Mouse (Mus musculus) Patski (cell line): ENCODE measurements around the gene Mlst8. TPM values are rescaled to one million over a fixed set of nuclear protein-coding genes. Genes with fewer than 3 reads are reported as not detected.
A peak's percentile ranks its signal among the peaks of the same experiment; 100 is the strongest.
"Not testable (repeated sequence)": the region's sequence is repeated elsewhere in the genome, so short reads cannot be mapped to it uniquely, and the experiment has no call there.

Experiments
- ATAC-seq: fragments of 100-300 bp; one replicate; pipeline ENCODE4 v1.8.0; 2021
- CTCF ChIA-PET: fragments of 350-600 bp; sonication (Branson Sonifier 250); formaldehyde crosslinking; loops from one replicate; lab custom pipeline; 2022; ENCODE audit warnings: inconsistent platforms; lab: Charles Lee
- POLR2A ChIA-PET: fragments of 350-600 bp; sonication (Branson Sonifier 250); formaldehyde crosslinking; loops from one replicate; lab custom pipeline; 2022; ENCODE audit warnings: antibody characterized with exemption, inconsistent platforms; lab: Charles Lee
- DNase-seq: peaks from one replicate; pipeline ENCODE4 v3.0.0-alpha.2; 2011; ENCODE audit warnings: low read depth, low spot score
- H3K27me3 ChIP-seq: fragments of 371-371 bp; one replicate; pipeline ENCODE4 v1.5.1; 2021
- CTCF ChIP-seq: fragments of 100-300 bp; IDR thresholded peaks from one replicate; pipeline ENCODE4 v1.5.1; 2021
- in situ Hi-C: fragments of 300-500 bp; cut with MboI; formaldehyde crosslinking; loops from 3 replicates; pipeline ENCODE4 v1.11.1; 2018; ENCODE audit warnings: low pct_unique_long_range_greater_than_20kb, mixed read lengths
- polyA plus RNA-seq: library from polyadenylated mRNA; unstranded; gene quantifications from one replicate; pipeline ENCODE4 v1.2.3, GENCODE M21; 2021

The Mlst8 gene
- polyA plus RNA-seq, 1 experiment from 2014 or later: 23.1 TPM

DNA sequence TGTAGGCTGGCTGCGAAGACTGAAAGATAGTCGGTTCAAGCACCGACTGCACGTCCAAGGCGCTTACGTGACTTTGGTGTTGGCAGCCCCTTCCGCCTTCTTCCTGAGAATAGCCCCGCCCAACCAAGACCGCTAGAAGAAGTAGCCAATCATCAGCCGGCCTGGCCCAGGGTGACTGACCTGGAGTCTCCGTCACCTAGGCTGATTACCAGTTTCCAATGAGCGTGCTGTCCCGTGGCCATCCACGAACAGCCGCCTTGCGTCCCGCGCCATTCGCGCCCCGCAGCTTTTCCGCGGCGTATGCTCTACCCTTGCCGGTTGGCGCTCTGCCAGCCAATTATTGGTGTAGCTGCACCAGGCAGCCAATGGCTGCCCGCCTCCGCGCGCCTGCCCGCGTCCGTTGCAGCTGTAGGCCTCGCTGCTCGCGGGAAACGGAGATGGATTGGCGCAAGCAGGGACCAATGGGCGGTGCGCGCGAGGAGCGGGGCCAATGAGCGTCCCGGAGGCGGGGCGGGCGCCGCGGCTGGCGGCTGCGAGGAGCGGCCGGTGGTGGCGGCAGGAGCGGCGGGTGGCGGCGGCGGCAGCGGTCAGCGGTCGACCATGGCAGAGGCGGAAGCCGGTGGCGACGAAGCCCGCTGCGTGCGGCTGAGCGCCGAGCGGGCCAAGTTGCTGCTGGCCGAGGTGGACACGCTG lies 8.8 kb downstream of the Mlst8 start, which contains the start of the genes E4f1 and Pgp:
E4f1 (minus strand) TSS at position 404 of the 693 bp plus-strand sequence.
Pgp (plus strand) TSS at position 483 of the 693 bp plus-strand sequence.
- peak; percentile 91 for ATAC-seq
- ChIA-PET POLR2A (interaction anchor here (2.4 kb wide), 1 partner anchor 16 kb away, joined by 12 read pairs; no protein-coding TSS in a partner anchor), CTCF (interaction anchor here (1.0 kb wide), 1 partner anchor 8 kb away, joined by 3 read pairs; no protein-coding TSS in a partner anchor)
- in situ Hi-C loops: loop anchor here (10.0 kb wide), 1 partner anchor 185 kb away; the partner anchor contains the start of genes Npw and Slc9a3r2
- TF ChIP-seq CTCF: no peak
- H3K27me3 ChIP-seq: no peaks in the 10 kb centered on the region
- peak; percentile 83 for DNase-seq

DNA sequence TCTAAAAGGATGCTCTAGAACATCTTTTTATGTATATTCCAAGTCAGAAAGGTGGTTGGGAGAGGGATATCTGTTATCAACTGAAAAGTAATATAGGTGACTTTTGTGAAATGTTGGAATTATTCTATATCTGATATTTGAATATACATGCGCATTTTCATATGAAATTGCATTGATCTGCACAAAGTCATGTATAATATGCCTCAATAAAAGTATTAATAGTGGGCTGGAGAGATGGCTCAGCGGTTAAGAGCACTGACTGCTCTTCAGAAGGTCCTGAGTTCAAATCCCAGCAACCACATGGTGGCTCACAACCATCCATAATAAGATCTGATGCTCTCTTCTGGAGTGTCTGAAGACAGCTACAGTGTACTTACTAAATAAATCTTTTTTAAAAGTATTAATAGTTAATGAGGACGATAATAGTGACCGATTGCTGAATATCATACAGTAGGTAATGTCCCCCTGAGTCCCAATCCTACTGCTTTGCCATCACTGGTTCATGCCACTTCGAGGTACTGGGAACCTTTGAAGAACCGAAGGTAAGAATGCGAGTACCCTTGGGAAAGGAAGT lies 9.5 kb downstream of the Mlst8 start:
- ChIA-PET CTCF (interaction anchor here (1.0 kb wide), 1 partner anchor 9 kb away, joined by 3 read pairs; no protein-coding TSS in a partner anchor), POLR2A (no interaction called here)
- no peak for DNase-seq
- ATAC-seq: no peak
- TF ChIP-seq CTCF: no peak
- in situ Hi-C loops: loop anchor here (10.0 kb wide), 1 partner anchor 185 kb away; the partner anchor contains the start of genes Npw and Slc9a3r2
- H3K27me3 ChIP-seq: no peaks in the 10 kb centered on the region

- TF ChIP-seq CTCF: no peak
- ATAC-seq: no peak
- in situ Hi-C loops: loop anchor here (10.0 kb wide), 1 partner anchor 186 kb away; the partner anchor contains the start of genes Npw and Slc9a3r2
- H3K27me3 ChIP-seq: no peaks in the 10 kb centered on the region
- ChIA-PET POLR2A (no interaction called here), CTCF (no interaction called here)
- no peak for DNase-seq
These were observed 10.1 kb downstream of the Mlst8 start for GRCm38 (mm10) chr17:24468636-24469246.

DNA sequence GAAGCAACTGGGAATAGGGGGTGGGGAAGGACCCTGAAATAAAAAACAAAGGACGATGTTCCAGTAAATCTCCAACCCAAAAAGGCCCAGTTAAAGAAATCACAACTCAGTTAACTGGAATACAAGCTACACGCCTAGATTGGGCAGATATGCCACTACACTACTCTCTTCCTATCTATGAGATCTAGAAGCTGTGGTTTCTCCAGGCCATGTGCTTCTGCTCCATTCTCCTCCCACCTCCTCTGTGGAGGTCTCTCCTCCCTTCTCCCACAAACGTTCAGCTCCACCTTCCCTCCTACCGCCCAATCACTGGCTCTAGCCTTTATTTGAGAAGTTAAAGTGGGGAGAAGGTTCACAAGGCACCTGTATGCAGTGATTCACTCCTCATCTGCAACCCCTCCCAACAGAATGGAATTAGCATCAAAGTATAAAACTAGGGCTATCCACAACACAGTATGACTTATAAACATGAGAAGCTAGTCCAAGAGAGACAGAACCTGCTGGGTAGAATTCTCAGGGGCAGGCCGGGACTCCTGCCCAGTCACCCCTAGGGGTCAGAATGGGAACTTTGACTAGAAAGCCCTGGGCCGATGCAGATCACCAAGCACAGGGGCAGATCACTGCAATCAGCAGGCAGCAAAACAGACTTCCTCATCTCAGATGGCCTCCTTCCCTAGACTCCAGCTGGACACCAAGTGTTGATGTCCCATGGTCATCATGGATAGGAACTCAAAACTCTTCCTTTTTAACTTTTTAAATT lies 15.3 kb downstream of the Mlst8 start:
- DNase-seq (no peak), ATAC-seq (no peak)
- in situ Hi-C loops: loop anchor here (10.0 kb wide), 1 partner anchor 191 kb away; the partner anchor contains the start of genes Npw and Slc9a3r2
- TF ChIP-seq CTCF: no peak
- ChIA-PET CTCF (interaction anchor here (0.7 to 1.7 kb wide), 4 partner anchors 13 to 75 kb away, joined by 3 to 7 read pairs (median 5); partner anchors contain the start of gene Mlst8), POLR2A (interaction anchor here (0.6 kb wide), 1 partner anchor 69 kb away, joined by 3 read pairs; no protein-coding TSS in a partner anchor)
- no peaks in the 10 kb centered on the region for H3K27me3 ChIP-seq

DNA sequence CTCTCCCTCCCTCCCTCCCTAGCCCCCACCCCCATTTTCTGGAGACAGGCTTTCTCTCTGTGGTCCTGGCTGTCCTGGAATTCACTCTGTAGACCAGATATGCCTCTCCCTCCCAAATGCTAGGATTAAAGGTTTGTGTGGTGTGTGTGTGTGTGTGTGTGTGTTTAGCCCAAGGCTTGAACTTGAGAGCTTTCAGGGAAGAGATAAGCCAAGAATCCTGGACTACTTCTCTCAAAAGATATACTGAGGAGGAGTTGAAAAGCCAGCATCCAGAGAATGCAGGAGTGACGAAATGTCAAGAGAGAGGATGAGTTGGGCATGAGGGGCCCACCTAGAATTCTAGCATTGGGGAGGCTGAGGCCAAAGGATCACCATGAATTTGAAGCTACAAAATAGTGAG lies 15.9 kb downstream of the Mlst8 start:
- DNase-seq (no peak), ATAC-seq (no peak)
- in situ Hi-C loops: loop anchor here (10.0 kb wide), 1 partner anchor 192 kb away; the partner anchor contains the start of genes Npw and Slc9a3r2
- CTCF ChIA-PET: interaction anchor here (1.4 to 1.7 kb wide), 3 partner anchors 13 to 76 kb away, joined by 3 to 7 read pairs (median 7); partner anchors contain the start of gene Mlst8
- no peaks in the 10 kb centered on the region for H3K27me3 ChIP-seq
- POLR2A ChIA-PET: interaction anchor here (0.6 kb wide), 1 partner anchor 70 kb away, joined by 3 read pairs; no protein-coding TSS in a partner anchor
- no peak for TF ChIP-seq CTCF

- no peak for ATAC-seq
- no peak for DNase-seq
- ChIA-PET POLR2A (no interaction called here), CTCF (interaction anchor here (0.6 to 1.3 kb wide), 4 partner anchors 18 to 1328 kb away, joined by 3 to 7 read pairs (median 3); no protein-coding TSS in a partner anchor)
- H3K27me3 ChIP-seq: no peaks in the 10 kb centered on the region
- TF ChIP-seq CTCF: no peak
- in situ Hi-C loops: loop anchor here (10.0 kb wide), 1 partner anchor 193 kb away; the partner anchor contains the start of genes Npw and Slc9a3r2
These were observed 17.3 kb downstream of the Mlst8 start for GRCm38 (mm10) chr17:24461580-24461979.

DNA sequence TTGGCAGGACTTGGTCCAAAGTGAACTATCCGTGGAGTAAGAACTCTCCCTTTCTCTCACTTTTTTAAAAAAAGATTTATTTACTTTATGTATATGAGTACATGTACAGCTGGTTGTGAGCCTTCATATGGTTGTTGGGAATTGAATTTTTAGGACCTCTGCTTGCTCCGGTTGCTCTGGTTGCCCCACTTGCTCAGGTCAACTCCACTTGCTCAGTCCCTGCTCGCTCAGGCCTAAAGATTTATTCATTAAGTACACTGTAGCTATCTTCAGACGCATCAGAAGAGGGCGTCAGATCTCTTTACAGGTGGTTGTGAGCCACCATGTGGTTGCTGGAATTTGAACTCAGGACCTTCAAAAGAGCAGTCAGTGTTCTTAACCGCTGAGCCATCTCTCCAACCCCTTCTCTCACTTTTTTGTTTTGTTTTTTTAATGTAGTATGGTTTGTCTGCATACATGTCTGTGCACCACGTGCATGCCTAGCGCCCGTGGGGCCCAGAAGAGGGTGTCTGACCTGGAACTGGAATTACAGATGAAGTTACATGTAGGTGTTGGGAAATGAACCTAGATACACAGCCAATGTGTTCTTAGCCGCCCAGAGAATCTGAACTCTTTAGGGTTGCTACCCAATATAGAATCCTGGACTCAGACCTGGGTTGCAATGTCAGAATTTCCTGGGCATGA lies 23.2 kb downstream of the Mlst8 start:
- H3K27me3 ChIP-seq, DNase-seq, CTCF ChIA-PET, in situ Hi-C loops, ATAC-seq: not testable (repeated sequence)
- POLR2A ChIA-PET: interaction anchor here (1.3 to 3.6 kb wide), 2 partner anchors 16 to 24 kb away, joined by 3 to 12 read pairs; partner anchors contain the start of genes E4f1 and Pgp

- peak; percentile 89 for DNase-seq
- in situ Hi-C loops: no loop called here
- CTCF ChIA-PET: interaction anchor here (1.8 kb wide), 1 partner anchor 18 kb away, joined by 5 read pairs; no protein-coding TSS in a partner anchor
These were observed 23.9 kb downstream of the Mlst8 start for GRCm38 (mm10) chr17:24454756-24455522.

More at GRCm38 (mm10) chr17:24454756-24455522, 23.9 kb downstream of the Mlst8 start:
- POLR2A ChIA-PET: interaction anchor here (1.2 to 3.6 kb wide), 4 partner anchors 16 to 95 kb away, joined by 3 to 12 read pairs (median 4); partner anchors contain the start of genes E4f1, Pgp and Pkd1
- peak; percentile 81 for ATAC-seq
- H3K27me3 ChIP-seq: no peaks in the 10 kb centered on the region
- no peak for TF ChIP-seq CTCF
